Mouse (Mus musculus) olfactory bulb, adult 2 months (tissue): ENCODE data around the gene Cpm.

Source experiments
- CTCF ChIP-seq: fragments of 200-500 bp; IDR thresholded peaks from 2 replicates; pipeline ENCODE4 v1.5.1; 2012; ENCODE audit warnings: low read depth, mild to moderate bottlenecking, low read length, moderate library complexity; ENCODE audit not compliant: insufficient read depth
- POLR2A ChIP-seq: fragments of 200-500 bp; IDR thresholded peaks from 2 replicates; pipeline ENCODE4 v1.6.1; 2012; ENCODE audit warnings: mild to moderate bottlenecking, low read depth, low read length, moderate library complexity; ENCODE audit not compliant: insufficient read depth

DNA sequence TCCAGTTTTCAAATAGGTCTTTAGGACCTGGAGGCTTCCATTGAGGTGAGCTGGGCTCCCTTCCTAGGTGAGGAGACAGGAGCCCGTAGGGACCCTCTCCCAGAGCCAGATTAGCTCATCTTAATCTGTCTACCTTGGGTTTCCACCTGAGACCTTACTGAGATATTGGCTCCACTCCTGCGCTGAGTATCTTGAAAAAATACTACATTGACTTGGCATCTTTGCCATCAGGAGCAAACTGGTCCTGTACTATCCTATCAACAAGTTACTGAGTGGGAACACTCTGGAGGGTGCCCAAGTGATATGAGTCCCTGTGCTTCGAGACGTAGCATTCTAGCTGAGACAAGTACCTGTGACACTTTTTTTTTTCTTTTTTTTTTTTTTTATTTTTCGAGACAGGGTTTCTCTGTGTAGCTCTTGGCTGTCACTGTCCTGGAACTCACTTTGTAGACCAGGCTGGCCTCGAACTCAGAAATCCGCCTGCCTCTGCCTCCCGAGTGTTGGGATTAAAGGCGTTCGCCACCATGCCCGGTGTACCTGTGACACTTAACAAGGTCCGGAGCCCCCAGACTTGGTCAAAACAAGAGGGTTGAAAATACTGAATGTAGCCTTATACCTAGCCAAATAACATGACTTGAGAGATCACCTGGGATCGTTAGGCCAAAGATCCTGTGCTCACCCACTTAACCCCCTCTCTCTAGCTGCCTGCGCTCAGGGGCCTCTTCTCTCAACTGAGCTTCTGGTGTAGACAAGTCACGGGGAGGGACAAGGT is 13.4 kb downstream of the Cpm start:
- TF ChIP-seq CTCF (no peak), POLR2A (no peak)
